Mouse (Mus musculus) embryo, embryonic 10.5 days (tissue): Measurements from ENCODE around the gene Tdrd9.

Source experiments
- DNase-seq: peaks from one replicate; pipeline ENCODE4 v3.0.0-alpha.2; 2015; ENCODE audit warnings: low spot score

Gene Tdrd9

GRCm38 (mm10) chr12:111963339-111963738 is 8.0 kb upstream of the Tdrd9 start:
- no peak for DNase-seq

GRCm38 (mm10) chr12:111966683-111967173 is 4.6 kb upstream of the Tdrd9 start, which contains the start of gene Atp5mpl:
TSS of gene Atp5mpl (minus strand) at chr12:111966977.
- DNase-seq, result peak; percentile 94

GRCm38 (mm10) chr12:111970085-111970484 is 1.3 kb upstream of the Tdrd9 start:
- no peak for DNase-seq

- DNase-seq, result no peak
Measured at GRCm38 (mm10) chr12:111972504-111972903, 1.1 kb downstream of the Tdrd9 start.

- DNase-seq, result no peak
Measured at GRCm38 (mm10) chr12:111974578-111974977, 3.2 kb downstream of the Tdrd9 start.

- DNase-seq, result no peak
Measured at GRCm38 (mm10) chr12:111977138-111977537, 5.8 kb downstream of the Tdrd9 start.

GRCm38 (mm10) chr12:111978274-111978673 is 6.9 kb downstream of the Tdrd9 start:
- DNase-seq, result no peak

GRCm38 (mm10) chr12:111980887-111981367 is 9.6 kb downstream of the Tdrd9 start, which contains the start of gene Rd3l:
TSS of gene Rd3l (minus strand) at chr12:111981317.
- no peak for DNase-seq

- DNase-seq, result no peak
Measured at GRCm38 (mm10) chr12:111981831-111982230, 10.5 kb downstream of the Tdrd9 start.

- DNase-seq, result no peak
Measured at GRCm38 (mm10) chr12:111983165-111983564, 11.8 kb downstream of the Tdrd9 start.

GRCm38 (mm10) chr12:111986756-111987155 is 15.4 kb downstream of the Tdrd9 start:
- DNase-seq, result no peak

GRCm38 (mm10) chr12:111992626-111993025 is 21.3 kb downstream of the Tdrd9 start:
- no peak for DNase-seq

GRCm38 (mm10) chr12:111995161-111995560 is 23.8 kb downstream of the Tdrd9 start:
- DNase-seq, result no peak

GRCm38 (mm10) chr12:111999735-112000134 is 28.4 kb downstream of the Tdrd9 start:
- DNase-seq, result no peak

- peak; percentile 90 for DNase-seq
Measured at GRCm38 (mm10) chr12:112001223-112001622, 29.9 kb downstream of the Tdrd9 start.

GRCm38 (mm10) chr12:112012511-112013270 is 41.3 kb downstream of the Tdrd9 start:
- DNase-seq, result peak; percentile 74

GRCm38 (mm10) chr12:112013271-112013801 is 42.0 kb downstream of the Tdrd9 start:
- DNase-seq, result peak; percentile 71

GRCm38 (mm10) chr12:112016346-112016745 is 45.0 kb downstream of the Tdrd9 start:
- no peak for DNase-seq

- DNase-seq, result no peak
Measured at GRCm38 (mm10) chr12:112023306-112023705, 51.9 kb downstream of the Tdrd9 start.

GRCm38 (mm10) chr12:112024581-112025310 is 53.4 kb downstream of the Tdrd9 start:
- DNase-seq, result no peak

- DNase-seq, result no peak
Measured at GRCm38 (mm10) chr12:112025457-112025856, 54.1 kb downstream of the Tdrd9 start.

- no peak for DNase-seq
Measured at GRCm38 (mm10) chr12:112025907-112026645, 54.7 kb downstream of the Tdrd9 start.
